Mouse (Mus musculus) B cell, adult 62 days (primary cell): ENCODE data around the gene Gm20911. TPM values are rescaled to one million over a fixed set of nuclear protein-coding genes. Genes with fewer than 3 reads are reported as not detected.

Experiments
- total RNA-seq: library from RNA; stranded (reverse); gene quantifications from 4 replicates; pipeline ENCODE4 v1.2.4, GENCODE M21; 2023

Gm20911 gene
- total RNA-seq: not detected in 4 replicates

DNA sequence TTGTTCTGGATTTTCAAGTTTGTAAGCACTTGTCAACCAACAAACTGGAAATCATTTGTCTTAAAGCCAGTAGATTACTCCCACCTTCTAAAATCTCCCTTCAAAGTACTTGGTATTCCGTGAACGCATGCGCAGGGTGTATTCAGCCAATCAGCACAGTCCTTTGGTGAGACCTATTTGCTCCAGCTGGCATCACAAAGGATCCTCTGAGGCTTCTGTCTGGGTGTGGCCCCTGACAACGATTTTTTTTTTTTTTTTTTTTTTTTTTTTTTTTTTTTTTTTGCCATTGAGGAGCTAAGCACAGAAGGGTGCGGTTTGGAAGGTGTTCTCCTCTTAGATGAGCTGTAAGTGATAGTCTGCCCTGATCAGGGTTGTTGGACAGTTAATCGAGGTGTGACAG lies at the start of gene Gm20911:
Gm20911 (plus strand) TSS at position 301 of the 400 bp plus-strand sequence.

